Mouse (Mus musculus): ENCODE data around the gene Prr29.

DNA sequence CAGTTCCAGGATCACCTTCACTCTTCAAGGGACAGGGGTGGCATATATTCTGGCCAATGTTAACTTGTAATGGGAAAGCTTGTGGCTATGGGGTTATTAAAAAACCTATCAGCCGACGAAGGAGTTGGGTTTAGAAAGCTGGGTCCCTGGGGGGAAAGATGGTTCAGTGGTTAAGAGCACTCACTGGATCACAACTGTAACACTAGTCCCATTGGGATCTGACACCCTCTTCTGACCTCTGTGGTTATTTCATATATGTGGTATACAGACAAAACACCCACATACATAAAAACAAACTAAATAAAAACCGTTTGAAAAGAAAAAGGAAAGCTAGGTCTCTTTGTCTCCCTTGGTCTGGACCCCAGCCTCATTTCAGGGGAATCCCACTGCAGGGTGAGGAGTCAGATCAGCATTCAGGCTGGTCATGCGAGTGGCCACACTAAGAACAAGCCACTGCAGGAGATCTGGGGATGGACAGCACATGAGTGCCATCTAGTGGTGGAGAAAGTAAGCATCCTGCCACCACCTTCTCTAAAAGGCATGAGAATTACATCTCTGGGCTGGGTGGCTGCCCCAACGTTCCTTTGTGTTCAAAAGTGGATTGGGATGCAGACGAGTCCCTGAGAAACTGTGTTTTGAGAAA, 26.4 kb downstream of the Prr29 start:
- TF ChIP-seq CTCF (IDR thresholded peaks at IDR 0.05; ENCODE audit: borderline replicate concordance, insufficient read depth, low read length) (peak; percentile 83), POLR2A (IDR thresholded peaks at IDR 0.05; ENCODE audit: low read depth, low read length) (no peak)
